Mouse (Mus musculus) monocyte, adult 59 days (primary cell): ENCODE measurements around the gene Krt5. TPM values are rescaled to one million over a fixed set of nuclear protein-coding genes. Genes with fewer than 3 reads are reported as not detected.

Source experiments
- total RNA-seq, 2 experiments: library from RNA; stranded (reverse); gene quantifications; one replicate each; pipeline ENCODE4 v1.2.4; 2023

The Krt5 gene
- not detected for total RNA-seq

GRCm38 (mm10) chr15:101712720-101713119, at the start of gene Krt5:
Gene Krt5 (minus strand): TSS chr15:101712898.

DNA sequence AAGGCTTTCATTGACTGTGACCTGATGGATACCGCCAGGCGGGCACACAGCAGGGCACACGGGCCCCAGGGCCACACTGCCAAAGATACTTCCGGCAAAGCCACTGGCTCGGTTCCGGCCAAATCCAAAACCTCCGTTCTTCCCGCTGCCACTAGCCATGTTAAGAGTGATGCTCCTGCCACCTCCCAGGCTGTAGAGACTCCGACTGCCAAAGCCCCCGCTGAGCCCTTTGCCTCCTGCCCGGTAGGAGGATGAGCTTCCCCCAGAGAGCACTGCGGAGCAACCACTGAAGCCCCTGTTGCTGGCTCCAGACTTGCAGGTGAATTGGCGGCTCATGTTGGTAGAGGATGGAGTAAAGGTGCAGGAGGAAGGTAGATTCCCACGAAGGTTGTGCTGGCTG, 30.0 kb upstream of the Krt5 start, which contains the start of gene Krt71:
TSS of gene Krt71 (minus strand) at position 399 of the 400 bp plus-strand sequence.

GRCm38 (mm10) chr15:101694207-101694606, 18.5 kb downstream of the Krt5 start, which contains the start of gene Krt6a:
Gene Krt6a (minus strand): TSS chr15:101694307.

GRCm38 (mm10) chr15:101680187-101680586, 32.5 kb downstream of the Krt5 start, which contains the start of gene Krt6b:
Gene Krt6b (minus strand): TSS chr15:101680287.

Other genes with a start within 250 kb of the Krt5 start
- not detected for gene Krt81, start 249.1 kb downstream of the Krt5 start, total RNA-seq
- under 1 TPM; 0.27 to 0.73 TPM for gene Krt86, start 239.4 kb downstream of the Krt5 start, total RNA-seq
- not detected for gene Krt83, start 221.4 kb downstream of the Krt5 start, total RNA-seq
- gene Gm49425, start 195.6 kb downstream of the Krt5 start, total RNA-seq: not detected
- not detected for gene Krt84, start 180.1 kb downstream of the Krt5 start, total RNA-seq
- gene Krt82, start 162.2 kb downstream of the Krt5 start, total RNA-seq: not detected
- not detected for gene Krt90, start 149.9 kb downstream of the Krt5 start, total RNA-seq
- gene Krt75, start 139.0 kb downstream of the Krt5 start, total RNA-seq: not detected
- not detected for gene Gm5414, start 84.7 kb downstream of the Krt5 start, total RNA-seq
- gene Gm5478, start 65.5 kb downstream of the Krt5 start, total RNA-seq: not detected
- not detected for gene Krt6b, start 32.6 kb downstream of the Krt5 start, total RNA-seq
- gene Krt6a, start 18.6 kb downstream of the Krt5 start, total RNA-seq: not detected
- gene Krt71, start 30.2 kb upstream of the Krt5 start, total RNA-seq: not detected
- gene Krt72, start 73.6 kb upstream of the Krt5 start, total RNA-seq: not detected
- gene Krt73, start 89.4 kb upstream of the Krt5 start, total RNA-seq: not detected
- gene Krt2, start 105.3 kb upstream of the Krt5 start, total RNA-seq: not detected
- gene Krt1, start 137.9 kb upstream of the Krt5 start, total RNA-seq: not detected
- not detected for gene Krt77, start 156.8 kb upstream of the Krt5 start, total RNA-seq
- gene Krt76, start 180.0 kb upstream of the Krt5 start, total RNA-seq: not detected
- gene Krt4, start 211.8 kb upstream of the Krt5 start, total RNA-seq: not detected
- gene Krt79, start 227.4 kb upstream of the Krt5 start, total RNA-seq: not detected
- gene Krt78, start 241.4 kb upstream of the Krt5 start, total RNA-seq: not detected